Mouse (Mus musculus): ENCODE measurements at regions not wholly inside any gene's neighbourhood (a gene's known extent, or its start where the extent isn't known, plus 50 kb on each side); places are given as distances from the start of the nearest gene placed in this dataset.
A peak's percentile ranks its signal among the peaks of the same experiment; 100 is the strongest.

DNA sequence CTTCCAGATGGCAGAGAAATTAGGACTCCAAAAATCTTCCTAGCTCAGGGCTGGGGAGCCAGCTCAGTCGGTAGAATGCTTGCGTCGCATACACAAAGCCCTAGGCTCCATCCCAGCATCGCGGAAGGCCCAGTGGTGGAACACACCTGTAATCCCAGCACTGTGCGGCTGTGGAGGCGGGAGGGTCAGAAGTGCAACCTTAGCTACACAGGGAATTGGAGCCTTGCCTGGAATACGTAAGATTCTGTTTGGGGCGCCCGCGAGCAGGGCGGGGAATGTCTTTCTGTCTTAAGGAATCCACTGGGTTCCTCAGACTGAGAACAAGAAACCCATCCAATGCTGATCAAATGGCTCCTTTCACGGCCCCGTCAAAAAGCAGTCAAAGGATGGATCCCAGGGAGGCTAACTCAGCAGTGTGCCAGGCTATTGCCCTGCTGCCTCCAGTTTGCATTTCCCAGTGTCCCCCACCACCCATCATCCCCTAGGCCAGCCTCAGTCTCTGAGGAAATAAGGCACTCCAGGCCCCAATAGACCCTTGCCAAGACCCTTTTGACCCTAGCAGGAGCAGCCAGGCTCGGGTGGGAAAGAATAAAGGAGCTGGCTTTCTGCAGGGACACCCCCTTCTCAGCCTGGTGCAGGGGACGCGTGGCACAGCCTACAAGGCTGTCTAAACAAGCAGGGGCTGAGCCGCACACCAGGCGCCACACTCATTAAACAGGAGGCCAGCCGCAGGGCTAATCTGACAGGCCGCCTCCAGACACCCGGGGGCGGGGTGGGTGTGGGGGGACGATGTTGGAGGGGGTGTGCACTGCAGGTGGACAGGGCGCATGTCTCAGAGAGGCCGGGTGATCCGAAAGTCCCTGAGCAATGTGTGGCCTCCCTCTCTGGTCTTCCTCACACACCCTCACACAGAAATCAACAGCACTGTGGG is 407.1 kb downstream of the H2al1j start:
- H3K9ac ChIP-seq, result no peak overlapping the region
- no peaks in the 10 kb centered on the region for H3K36me3 ChIP-seq
- peak overlapping the region; percentile 55; the same call in 1 of the 2 replicates for H3K27ac ChIP-seq
- WGBS, result 18% methylated on average over 25 of the region's 27 CpGs
- peaks cover 30% of the 10 kb centered on the region for H3K4me1 ChIP-seq
- peak overlapping the region; percentile 35; the same call in 1 of the 2 replicates for H3K4me2 ChIP-seq (replicated peaks)
- no peak overlapping the region for H3K4me3 ChIP-seq
- no peaks in the 10 kb centered on the region for H3K9me3 ChIP-seq
- peak; percentile 60 for ATAC-seq (ENCODE audit: low FRiP score, low read depth)
- peaks cover 47% of the 10 kb centered on the region for H3K27me3 ChIP-seq

DNA sequence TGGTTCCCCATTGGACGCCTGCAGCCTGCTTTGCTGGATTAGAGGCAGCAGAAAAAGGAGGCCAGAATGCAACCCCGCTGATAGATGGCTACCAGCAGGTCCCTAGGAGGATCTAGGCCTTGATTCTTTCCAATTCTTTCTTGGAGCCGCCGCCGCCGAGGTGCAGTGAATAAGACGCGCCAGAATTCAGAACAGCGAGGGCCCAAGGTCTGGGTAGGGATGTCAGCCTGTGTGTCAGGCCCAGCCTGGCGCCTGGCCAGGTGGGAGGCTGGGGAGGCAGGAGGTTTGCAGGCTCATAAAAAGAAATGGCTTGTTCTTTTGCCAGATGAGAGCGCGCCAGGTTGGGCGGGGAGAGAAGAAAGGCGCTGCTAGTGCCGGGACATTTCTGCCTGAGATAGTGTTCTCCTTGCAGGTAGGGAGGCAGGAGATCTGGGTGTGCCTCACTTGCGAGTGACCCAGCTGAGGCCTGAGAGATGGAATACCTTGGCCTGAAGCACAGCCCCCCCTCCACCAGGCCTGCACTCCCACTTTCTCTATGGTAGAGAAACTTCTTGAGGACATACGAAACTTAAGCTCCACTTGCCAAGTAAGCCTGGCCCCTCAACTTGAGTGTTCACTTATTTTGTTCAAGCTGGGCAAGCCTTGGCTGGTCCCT is 408.0 kb downstream of the H2al1j start:
- WGBS, result 14% methylated on average over 17 of the region's 17 CpGs
- peak overlapping the region; percentile 55; the same call in 1 of the 2 replicates for H3K27ac ChIP-seq
- no peak overlapping the region for H3K9ac ChIP-seq
- H3K9me3 ChIP-seq, result no peaks in the 10 kb centered on the region
- peaks cover 30% of the 10 kb centered on the region for H3K4me1 ChIP-seq
- no peaks in the 10 kb centered on the region for H3K36me3 ChIP-seq
- H3K4me3 ChIP-seq, result no peak overlapping the region
- ATAC-seq (ENCODE audit: low FRiP score, low read depth), result peak; percentile 60
- peaks cover 48% of the 10 kb centered on the region for H3K27me3 ChIP-seq
- peak overlapping the region; percentile 35; the same call in 1 of the 2 replicates for H3K4me2 ChIP-seq (replicated peaks)

DNA sequence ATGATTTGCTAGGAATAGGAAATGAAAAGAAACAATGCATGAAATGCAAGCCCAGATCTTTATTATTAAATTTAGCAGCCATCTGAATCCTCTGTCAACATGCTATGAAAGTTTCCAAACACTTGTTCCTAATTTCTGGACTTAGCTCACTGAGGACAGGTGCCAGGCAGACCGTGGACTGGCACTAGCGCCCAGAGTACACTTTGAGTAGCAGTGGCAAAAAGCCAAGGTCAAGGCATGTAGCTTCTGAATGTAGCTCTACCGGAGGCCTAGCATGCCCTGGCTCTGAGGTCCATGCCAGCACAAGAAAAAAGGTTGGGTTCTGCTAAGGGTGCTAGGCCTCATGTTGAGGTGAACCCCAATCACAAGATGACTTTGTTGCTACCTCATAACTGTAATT is 408.9 kb downstream of the H2al1j start:
- no peak for ATAC-seq (ENCODE audit: low FRiP score, low read depth)
- 62% methylated on average over 3 of the region's 3 CpGs for WGBS
- H3K4me2 ChIP-seq (replicated peaks), result no peak overlapping the region
- no peak overlapping the region for H3K4me3 ChIP-seq
- no peak overlapping the region for H3K27ac ChIP-seq
- H3K9ac ChIP-seq, result no peak overlapping the region
- H3K27me3 ChIP-seq, result peaks cover 50% of the 10 kb centered on the region
- H3K36me3 ChIP-seq, result no peaks in the 10 kb centered on the region
- peaks cover 30% of the 10 kb centered on the region for H3K4me1 ChIP-seq
- no peaks in the 10 kb centered on the region for H3K9me3 ChIP-seq

DNA sequence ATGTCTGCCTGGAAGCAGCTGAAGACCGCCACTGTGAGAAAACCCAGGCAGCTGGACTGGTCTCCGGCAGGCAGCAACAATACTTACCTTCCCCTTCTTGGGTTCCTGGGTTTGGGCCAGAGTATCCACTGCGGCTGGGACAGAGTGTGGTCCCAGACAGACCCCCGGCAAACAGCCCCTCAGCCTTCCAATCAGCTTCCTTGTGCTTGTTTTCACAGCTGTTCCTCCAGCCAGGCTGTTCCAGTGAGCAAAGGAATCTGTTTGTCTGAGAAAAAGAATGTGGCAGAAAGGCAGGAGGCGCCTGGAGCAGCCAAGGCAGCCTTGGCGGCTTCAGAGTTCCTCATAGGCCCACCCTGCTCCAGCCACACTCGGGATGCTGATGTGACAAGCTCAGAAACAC is 411.9 kb downstream of the H2al1j start:
- Histone ChIP-seq H3K9ac (no peak overlapping the region), H3K4me3 (no peak overlapping the region), H3K9me3 (no peaks in the 10 kb centered on the region), H3K27me3 (peaks cover 40% of the 10 kb centered on the region; the same call in 1 of the 2 replicates), H3K27ac (peak overlapping the region; percentile 33; the same call in 1 of the 2 replicates), H3K36me3 (no peaks in the 10 kb centered on the region), H3K4me1 (peaks cover 26% of the 10 kb centered on the region), H3K4me2 (replicated peaks) (no peak overlapping the region)
- WGBS, result 38% methylated on average over 7 of the region's 7 CpGs
- peak; percentile 69 for ATAC-seq (ENCODE audit: low FRiP score, low read depth)

GRCm38 (mm10) chrX:11745911-11746310 is 414.2 kb downstream of the Bcor start:
- no peak overlapping the region for H3K9ac ChIP-seq
- peaks cover 22% of the 10 kb centered on the region; the same call in 1 of the 2 replicates for H3K27me3 ChIP-seq
- WGBS, result 34% methylated on average over 3 of the region's 3 CpGs
- H3K27ac ChIP-seq, result no peak overlapping the region
- no peak overlapping the region for H3K4me3 ChIP-seq
- no peaks in the 10 kb centered on the region for H3K9me3 ChIP-seq
- H3K4me1 ChIP-seq, result no peaks in the 10 kb centered on the region
- H3K4me2 ChIP-seq (replicated peaks), result no peak overlapping the region
- ATAC-seq (ENCODE audit: low FRiP score, low read depth), result no peak
- H3K36me3 ChIP-seq, result no peaks in the 10 kb centered on the region

DNA sequence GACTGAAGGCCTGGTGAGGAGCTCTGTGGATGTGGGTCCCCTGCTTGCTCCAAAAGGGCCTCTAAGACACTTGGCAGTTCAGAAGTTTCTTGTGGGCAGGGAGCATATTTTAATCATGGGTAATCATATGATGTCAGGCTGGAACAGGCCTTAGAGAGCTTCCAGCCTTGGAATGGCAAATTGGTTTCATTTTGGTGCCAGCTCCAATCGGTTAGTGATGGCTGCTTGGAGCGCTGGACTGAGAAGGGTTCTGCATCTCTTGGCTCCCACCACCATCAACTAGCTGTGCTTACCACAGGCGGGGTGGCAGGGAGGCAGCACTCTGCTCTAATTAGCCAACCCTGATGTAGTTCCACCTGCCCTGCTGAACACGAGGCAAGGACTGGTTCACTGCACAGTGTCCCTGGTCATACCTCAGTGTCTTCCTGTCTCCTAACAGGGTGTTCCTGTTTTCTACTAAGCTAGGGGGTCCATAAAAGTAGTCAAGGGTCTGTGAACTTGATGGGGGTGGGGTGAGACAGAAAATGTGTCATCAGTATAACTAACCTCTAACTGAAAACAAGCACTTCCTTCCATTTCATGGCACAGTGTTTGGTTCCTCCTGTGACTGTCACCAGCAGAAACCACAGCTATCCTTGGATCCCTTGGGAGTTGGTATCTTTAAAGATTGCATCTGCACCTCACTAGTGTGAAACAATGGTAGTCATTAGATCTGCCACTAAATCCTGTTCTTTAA is 412.6 kb downstream of the Bcor start:
- no peak overlapping the region for H3K4me3 ChIP-seq
- no peaks in the 10 kb centered on the region for H3K36me3 ChIP-seq
- no peaks in the 10 kb centered on the region for H3K9me3 ChIP-seq
- H3K27me3 ChIP-seq, result peaks cover 19% of the 10 kb centered on the region; the same call in 1 of the 2 replicates
- no peak overlapping the region for H3K27ac ChIP-seq
- 66% methylated on average over 4 of the region's 4 CpGs for WGBS
- no peaks in the 10 kb centered on the region for H3K4me1 ChIP-seq
- ATAC-seq (ENCODE audit: low FRiP score, low read depth), result no peak
- H3K9ac ChIP-seq, result no peak overlapping the region
- H3K4me2 ChIP-seq (replicated peaks), result no peak overlapping the region

GRCm38 (mm10) chrX:11748278-11748677 is 411.9 kb downstream of the Bcor start:
- Histone ChIP-seq H3K4me2 (replicated peaks) (no peak overlapping the region), H3K27me3 (peaks cover 23% of the 10 kb centered on the region; the same call in 1 of the 2 replicates), H3K9ac (no peak overlapping the region), H3K4me1 (peaks cover 4% of the 10 kb centered on the region; the same call in 1 of the 2 replicates), H3K9me3 (no peaks in the 10 kb centered on the region), H3K36me3 (no peaks in the 10 kb centered on the region), H3K4me3 (no peak overlapping the region), H3K27ac (no peak overlapping the region)
- 61% methylated on average over 4 of the region's 4 CpGs for WGBS
- ATAC-seq (ENCODE audit: low FRiP score, low read depth), result no peak

DNA sequence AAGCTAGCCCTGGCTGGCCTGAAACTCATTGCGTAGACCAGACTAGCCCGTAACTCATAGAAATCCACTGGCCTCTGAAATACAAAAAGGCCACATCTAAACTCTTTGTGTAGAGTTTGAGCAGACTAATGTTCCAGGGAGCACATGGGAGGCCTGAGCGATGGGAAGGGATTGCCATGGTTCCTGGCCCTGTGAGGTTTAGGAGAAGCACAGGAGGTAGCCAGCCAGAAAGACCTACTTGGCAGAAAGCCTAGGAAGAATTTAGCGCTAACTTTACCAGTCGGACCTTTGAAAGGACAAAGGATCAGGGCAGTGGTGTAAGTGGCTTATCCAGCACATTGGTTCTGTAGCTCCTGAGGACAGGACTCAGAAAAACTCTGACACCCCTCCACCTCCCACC is 407.6 kb downstream of the Bcor start:
- H3K36me3 ChIP-seq, result no peaks in the 10 kb centered on the region
- peaks cover 31% of the 10 kb centered on the region; the same call in 1 of the 2 replicates for H3K27me3 ChIP-seq
- no peak overlapping the region for H3K4me3 ChIP-seq
- H3K4me1 ChIP-seq, result peaks cover 4% of the 10 kb centered on the region; the same call in 1 of the 2 replicates
- no peak for ATAC-seq (ENCODE audit: low FRiP score, low read depth)
- no peak overlapping the region for H3K27ac ChIP-seq
- H3K4me2 ChIP-seq (replicated peaks), result no peak overlapping the region
- no peaks in the 10 kb centered on the region for H3K9me3 ChIP-seq
- no peak overlapping the region for H3K9ac ChIP-seq
- WGBS, result 74% methylated on average over 5 of the region's 5 CpGs

GRCm38 (mm10) chrX:11752973-11753590 is 407.1 kb downstream of the Bcor start:
- Histone ChIP-seq H3K4me2 (replicated peaks) (no peak overlapping the region), H3K4me3 (no peak overlapping the region), H3K27me3 (peaks cover 31% of the 10 kb centered on the region; the same call in 1 of the 2 replicates), H3K36me3 (no peaks in the 10 kb centered on the region), H3K9me3 (no peaks in the 10 kb centered on the region), H3K4me1 (peaks cover 4% of the 10 kb centered on the region; the same call in 1 of the 2 replicates), H3K9ac (no peak overlapping the region), H3K27ac (no peak overlapping the region; the same call in 1 of the 2 replicates)
- no peak for ATAC-seq (ENCODE audit: low FRiP score, low read depth)
- 25% methylated on average over 13 of the region's 13 CpGs for WGBS

- WGBS, result 87% methylated on average over 2 of the region's 2 CpGs
- no peak for ATAC-seq (ENCODE audit: low FRiP score, low read depth)
- Histone ChIP-seq H3K27ac (no peak overlapping the region), H3K27me3 (peaks cover 30% of the 10 kb centered on the region; the same call in 1 of the 2 replicates), H3K9me3 (no peaks in the 10 kb centered on the region), H3K36me3 (no peaks in the 10 kb centered on the region), H3K4me3 (no peak overlapping the region), H3K4me1 (peaks cover 4% of the 10 kb centered on the region; the same call in 1 of the 2 replicates), H3K9ac (no peak overlapping the region), H3K4me2 (replicated peaks) (no peak overlapping the region)
These were observed 405.1 kb downstream of the Bcor start for GRCm38 (mm10) chrX:11755046-11755445.

DNA sequence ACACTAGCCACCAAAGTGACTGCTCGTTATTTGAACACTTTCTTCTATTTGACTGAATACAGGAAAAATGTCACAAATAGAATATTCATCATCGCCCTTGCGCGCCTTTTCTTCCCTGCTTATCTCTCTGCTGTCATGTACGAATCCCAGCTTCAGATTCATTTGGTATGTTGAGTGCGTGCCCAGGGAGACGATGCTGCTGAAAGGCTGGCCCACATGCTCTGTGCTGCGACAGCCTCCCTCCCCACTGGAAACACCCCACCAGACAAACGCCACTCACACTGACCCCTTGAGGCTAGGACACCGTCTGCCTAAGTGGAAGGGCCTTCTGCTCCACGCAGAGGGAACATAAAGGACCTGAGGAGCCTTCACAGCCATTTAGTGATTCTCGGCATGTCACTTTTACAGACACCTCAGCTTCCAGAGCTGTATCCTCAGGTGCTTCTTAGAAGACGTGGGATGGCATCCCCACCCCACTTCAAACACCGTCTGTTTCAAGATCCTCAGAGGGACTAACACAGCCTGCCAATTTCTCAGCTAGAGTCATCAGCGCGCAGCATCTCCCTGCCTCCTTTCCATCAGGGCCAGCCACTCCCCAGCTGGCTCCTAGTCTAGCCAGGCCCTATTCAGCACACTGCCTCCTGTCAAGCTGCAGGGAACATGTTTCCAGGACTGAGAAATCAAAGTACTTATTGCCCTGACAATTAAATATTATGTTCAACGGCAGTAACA is 396.6 kb downstream of the Bcor start:
- H3K4me1 ChIP-seq, result no peaks in the 10 kb centered on the region
- WGBS, result 76% methylated on average over 17 of the region's 17 CpGs
- H3K27me3 ChIP-seq, result peaks cover 21% of the 10 kb centered on the region; the same call in 1 of the 2 replicates

More for the DNA sequence above, 396.6 kb downstream of the Bcor start:
- no peaks in the 10 kb centered on the region for H3K9me3 ChIP-seq
- no peak overlapping the region for H3K9ac ChIP-seq
- no peak overlapping the region for H3K27ac ChIP-seq
- no peak for ATAC-seq (ENCODE audit: low FRiP score, low read depth)
- H3K36me3 ChIP-seq, result no peaks in the 10 kb centered on the region
- no peak overlapping the region for H3K4me2 ChIP-seq (replicated peaks)
- H3K4me3 ChIP-seq, result no peak overlapping the region
